Mouse (Mus musculus): Measurements from ENCODE around the gene Cxcl16. TPM values are rescaled to one million over a fixed set of nuclear protein-coding genes. Genes with fewer than 3 reads are reported as not detected.

The Cxcl16 gene
- polyA plus RNA-seq, 1 experiment = 16.6 TPM

DNA sequence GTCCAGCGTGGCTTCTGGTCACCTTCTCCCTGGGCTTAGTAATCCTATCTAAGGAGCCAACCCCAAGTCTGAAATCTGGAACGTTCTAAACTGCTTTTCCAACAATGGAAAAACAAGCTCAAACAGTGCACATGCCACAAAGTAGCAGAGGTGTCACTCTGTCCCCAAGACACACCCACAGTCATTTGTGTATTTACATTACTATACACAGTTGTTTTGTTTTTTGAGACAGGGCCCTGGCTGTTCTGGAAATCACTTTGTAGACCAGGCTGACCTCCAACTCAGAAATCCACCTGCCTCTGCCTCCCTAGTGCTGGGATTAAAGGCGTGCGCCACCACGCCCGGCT, 49.5 kb downstream of the Cxcl16 start:
- H3K9ac ChIP-seq (ENCODE audit: low read depth, poor library complexity, severe bottlenecking) = peak overlapping the region; percentile 6; the same call in 1 of the 2 replicates
- peaks cover 2% of the 10 kb centered on the region for H3K4me1 ChIP-seq (ENCODE audit: control insufficient read depth, insufficient read depth, low read length)
- TF ChIP-seq POLR2A (IDR thresholded peaks at IDR 0.05; ENCODE audit: insufficient read depth, low read length) (no peak), CTCF (IDR thresholded peaks at IDR 0.05; ENCODE audit: low read depth, low read length) (no peak), EP300 (IDR thresholded peaks at IDR 0.05; ENCODE audit: insufficient read depth, low read depth, low read length) (no peak)
- H3K27ac ChIP-seq (ENCODE audit: insufficient read depth, low read length) = peak overlapping the region; percentile 88
- H3K9me3 ChIP-seq (replicated peaks; ENCODE audit: control insufficient read depth, insufficient read depth, low read length, poor library complexity, severe bottlenecking) = no peaks in the 10 kb centered on the region
- no peaks in the 10 kb centered on the region for H3K27me3 ChIP-seq (ENCODE audit: control insufficient read depth, insufficient read depth, low read length, poor library complexity, severe bottlenecking)
- H3K36me3 ChIP-seq (ENCODE audit: control insufficient read depth, insufficient read depth, low read length, poor library complexity, severe bottlenecking) = peaks cover 20% of the 10 kb centered on the region
- H3K4me3 ChIP-seq (ENCODE audit: low read depth, low read length) = no peak overlapping the region

- H3K27me3 ChIP-seq (ENCODE audit: control insufficient read depth, insufficient read depth, low read length, poor library complexity, severe bottlenecking) = no peaks in the 10 kb centered on the region
- peaks cover 24% of the 10 kb centered on the region for H3K36me3 ChIP-seq (ENCODE audit: control insufficient read depth, insufficient read depth, low read length, poor library complexity, severe bottlenecking)
- H3K9me3 ChIP-seq (replicated peaks; ENCODE audit: control insufficient read depth, insufficient read depth, low read length, poor library complexity, severe bottlenecking) = no peaks in the 10 kb centered on the region
- TF ChIP-seq EP300 (IDR thresholded peaks at IDR 0.05; ENCODE audit: insufficient read depth, low read depth, low read length) (peak; percentile 67; the same call in 1 of the 2 replicates), POLR2A (IDR thresholded peaks at IDR 0.05; ENCODE audit: insufficient read depth, low read length) (no peak), CTCF (IDR thresholded peaks at IDR 0.05; ENCODE audit: low read depth, low read length) (no peak)
- H3K9ac ChIP-seq (ENCODE audit: low read depth, poor library complexity, severe bottlenecking) = peak within 1 kb of the TSS; percentile 85
- H3K4me3 ChIP-seq (ENCODE audit: low read depth, low read length) = peak within 1 kb of the TSS; percentile 88
- peaks cover 2% of the 10 kb centered on the region for H3K4me1 ChIP-seq (ENCODE audit: control insufficient read depth, insufficient read depth, low read length)
- peak within 1 kb of the TSS; percentile 88 for H3K27ac ChIP-seq (ENCODE audit: insufficient read depth, low read length)
Observed at GRCm38 (mm10) chr11:70409594-70410296, 50.0 kb downstream of the Cxcl16 start, which contains the start of gene Pelp1. TSS of gene Pelp1 (minus strand) at chr11:70410031.

Other genes starting within 250 kb of the Cxcl16 start
- 2.0 and 3.5 TPM in 2 replicates for gene Slc16a11, start 247.2 kb downstream of the Cxcl16 start, polyA plus RNA-seq (2011; ENCODE audit: insufficient read depth, insufficient read length, low read depth, missing spikeins)
- gene Slc16a13, start 238.9 kb downstream of the Cxcl16 start, polyA plus RNA-seq (2011; ENCODE audit: insufficient read depth, insufficient read length, low read depth, missing spikeins) = 8.9 and 11.2 TPM in 2 replicates
- gene Bcl6b, start 230.2 kb downstream of the Cxcl16 start, polyA plus RNA-seq (2011; ENCODE audit: insufficient read depth, insufficient read length, low read depth, missing spikeins) = 4.1 TPM in 2 replicates
- 108 and 126 TPM in 2 replicates for gene 0610010K14Rik, start 222.1 kb downstream of the Cxcl16 start, polyA plus RNA-seq (2011; ENCODE audit: insufficient read depth, insufficient read length, low read depth, missing spikeins)
- 0.55 and 0.65 TPM in 2 replicates for gene Gm21988, start 220.2 kb downstream of the Cxcl16 start, polyA plus RNA-seq (2011; ENCODE audit: insufficient read depth, insufficient read length, low read depth, missing spikeins)
- 88.5 and 97.8 TPM in 2 replicates for gene Rnasek, start 220.1 kb downstream of the Cxcl16 start, polyA plus RNA-seq (2011; ENCODE audit: insufficient read depth, insufficient read length, low read depth, missing spikeins)
- gene Alox12, start 204.6 kb downstream of the Cxcl16 start, polyA plus RNA-seq (2011; ENCODE audit: insufficient read depth, insufficient read length, low read depth, missing spikeins) = 1.4 and 2.1 TPM in 2 replicates
- gene Alox12e, start 137.4 kb downstream of the Cxcl16 start, polyA plus RNA-seq (2011; ENCODE audit: insufficient read depth, insufficient read length, low read depth, missing spikeins) = 0.58 TPM in 1 of 2 replicates, not detected in the other
- 2.2 and 3.0 TPM in 2 replicates for gene Alox15, start 108.0 kb downstream of the Cxcl16 start, polyA plus RNA-seq (2011; ENCODE audit: insufficient read depth, insufficient read length, low read depth, missing spikeins)
- gene Pelp1, start 50.0 kb downstream of the Cxcl16 start, polyA plus RNA-seq (2011; ENCODE audit: insufficient read depth, insufficient read length, low read depth, missing spikeins) = 74.1 TPM in 2 replicates
- gene Arrb2, start 27.3 kb downstream of the Cxcl16 start, polyA plus RNA-seq (2011; ENCODE audit: insufficient read depth, insufficient read length, low read depth, missing spikeins) = 34.2 and 39.6 TPM in 2 replicates
- 26.9 and 32.1 TPM in 2 replicates for gene Med11, start 8.1 kb downstream of the Cxcl16 start, polyA plus RNA-seq (2011; ENCODE audit: insufficient read depth, insufficient read length, low read depth, missing spikeins)
- 0.78 and 1.3 TPM in 2 replicates for gene Zmynd15, start 551 bp downstream of the Cxcl16 start, polyA plus RNA-seq (2011; ENCODE audit: insufficient read depth, insufficient read length, low read depth, missing spikeins)
- 1.8 and 3.5 TPM in 2 replicates for gene Tm4sf5, start 45.3 kb upstream of the Cxcl16 start, polyA plus RNA-seq (2011; ENCODE audit: insufficient read depth, insufficient read length, low read depth, missing spikeins)
- gene Vmo1, start 54.6 kb upstream of the Cxcl16 start, polyA plus RNA-seq (2011; ENCODE audit: insufficient read depth, insufficient read length, low read depth, missing spikeins) = not detected in 2 replicates
- not detected in 2 replicates for gene Gltpd2, start 59.2 kb upstream of the Cxcl16 start, polyA plus RNA-seq (2011; ENCODE audit: insufficient read depth, insufficient read length, low read depth, missing spikeins)
- gene Psmb6, start 65.4 kb upstream of the Cxcl16 start, polyA plus RNA-seq (2011; ENCODE audit: insufficient read depth, insufficient read length, low read depth, missing spikeins) = 244 and 250 TPM in 2 replicates
- gene Gm40193, start 73.0 kb upstream of the Cxcl16 start, polyA plus RNA-seq (2011; ENCODE audit: insufficient read depth, insufficient read length, low read depth, missing spikeins) = not detected in 2 replicates
- 7.3 and 8.3 TPM in 2 replicates for gene Pld2, start 80.1 kb upstream of the Cxcl16 start, polyA plus RNA-seq (2011; ENCODE audit: insufficient read depth, insufficient read length, low read depth, missing spikeins)
- 25.2 and 31.8 TPM in 2 replicates for gene Mink1, start 102.9 kb upstream of the Cxcl16 start, polyA plus RNA-seq (2011; ENCODE audit: insufficient read depth, insufficient read length, low read depth, missing spikeins)
- not detected in 2 replicates for gene 4930544D05Rik, start 155.9 kb upstream of the Cxcl16 start, polyA plus RNA-seq (2011; ENCODE audit: insufficient read depth, insufficient read length, low read depth, missing spikeins)
- 0.56 TPM in 1 of 2 replicates, not detected in the other for gene Chrne, start 159.2 kb upstream of the Cxcl16 start, polyA plus RNA-seq (2011; ENCODE audit: insufficient read depth, insufficient read length, low read depth, missing spikeins)
- gene Gp1ba, start 179.1 kb upstream of the Cxcl16 start, polyA plus RNA-seq (2011; ENCODE audit: insufficient read depth, insufficient read length, low read depth, missing spikeins) = not detected in 2 replicates
- gene Rnf167, start 187.3 kb upstream of the Cxcl16 start, polyA plus RNA-seq (2011; ENCODE audit: insufficient read depth, insufficient read length, low read depth, missing spikeins) = 55.2 and 61.8 TPM in 2 replicates
- 45.0 and 48.0 TPM in 2 replicates for gene Slc25a11, start 187.5 kb upstream of the Cxcl16 start, polyA plus RNA-seq (2011; ENCODE audit: insufficient read depth, insufficient read length, low read depth, missing spikeins)
- 630 and 707 TPM in 2 replicates for gene Pfn1, start 194.7 kb upstream of the Cxcl16 start, polyA plus RNA-seq (2011; ENCODE audit: insufficient read depth, insufficient read length, low read depth, missing spikeins)
- gene Eno3, start 197.2 kb upstream of the Cxcl16 start, polyA plus RNA-seq (2011; ENCODE audit: insufficient read depth, insufficient read length, low read depth, missing spikeins) = 14.7 and 15.7 TPM in 2 replicates
- gene Spag7, start 209.4 kb upstream of the Cxcl16 start, polyA plus RNA-seq (2011; ENCODE audit: insufficient read depth, insufficient read length, low read depth, missing spikeins) = 195 and 218 TPM in 2 replicates
- 10.0 and 12.8 TPM in 2 replicates for gene Camta2, start 228.1 kb upstream of the Cxcl16 start, polyA plus RNA-seq (2011; ENCODE audit: insufficient read depth, insufficient read length, low read depth, missing spikeins)
- gene Inca1, start 240.2 kb upstream of the Cxcl16 start, polyA plus RNA-seq (2011; ENCODE audit: insufficient read depth, insufficient read length, low read depth, missing spikeins) = 4.4 and 4.5 TPM in 2 replicates
- gene Kif1c, start 240.6 kb upstream of the Cxcl16 start, polyA plus RNA-seq (2011; ENCODE audit: insufficient read depth, insufficient read length, low read depth, missing spikeins) = 38.2 and 42.2 TPM in 2 replicates

All from ES-Bruce4 (cell line).